Mouse (Mus musculus) macrophage (primary cell): Measurements from ENCODE around the gene Mex3b. TPM values are rescaled to one million over a fixed set of nuclear protein-coding genes. Genes with fewer than 3 reads are reported as not detected.

Experiments
- H3K27ac ChIP-seq: fragments of 350-480 bp; formaldehyde crosslinking; 2 replicates; pipeline ENCODE4 v1.9.0; 2021
- H3K36me3 ChIP-seq: fragments of 350-480 bp; formaldehyde crosslinking; 2 replicates; pipeline ENCODE4 v1.9.0; 2021; ENCODE audit errors: inconsistent target
- H3K4me3 ChIP-seq: fragments of 350-480 bp; formaldehyde crosslinking; 2 replicates; pipeline ENCODE4 v1.9.0; 2021; ENCODE audit errors: inconsistent target
- H3K79me2 ChIP-seq: fragments of 350-480 bp; formaldehyde crosslinking; 2 replicates; pipeline ENCODE4 v1.9.0; 2021; ENCODE audit errors: inconsistent target
- WGBS: methylation state at CpG from one replicate; pipeline ENCODE4 v1.1.7; 2026; ENCODE audit warnings: inconsistent platforms; ENCODE audit not compliant: missing documents; 5-methylcytosine and 5-hydroxymethylcytosine counted together
- polyA plus RNA-seq: library from polyadenylated mRNA; stranded (reverse); fragments of 250-400 nt; gene quantifications from 3 replicates; pipeline ENCODE4 v1.2.4, GENCODE M21; 2018; ENCODE audit warnings: inconsistent platforms

The Mex3b gene
- polyA plus RNA-seq, 1 experiment from 2014 or later: 4.9 TPM

DNA sequence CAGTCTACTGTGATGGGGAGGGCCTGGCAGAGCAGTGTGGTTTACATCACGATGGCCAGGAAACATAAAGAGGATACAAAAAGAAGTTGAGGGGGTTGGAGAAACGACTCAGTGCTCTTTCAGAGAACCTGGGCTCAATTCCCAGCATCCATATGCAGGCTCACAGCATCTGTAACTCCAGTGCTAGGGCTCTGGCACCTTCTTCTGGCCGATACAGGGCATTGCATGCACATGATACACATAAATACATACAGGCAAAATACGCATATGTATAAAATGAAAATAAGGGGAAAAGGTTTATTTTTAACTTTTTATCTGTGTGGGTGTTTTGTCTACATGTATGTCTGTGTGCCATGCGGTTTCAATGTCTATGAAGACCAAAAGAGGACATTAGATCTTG, 13.6 kb downstream of the Mex3b start:
- 85% methylated on average over 5 of the region's 5 CpGs for WGBS
- H3K27ac ChIP-seq: no peak overlapping the region
- H3K4me3 ChIP-seq: no peak overlapping the region
- H3K36me3 ChIP-seq: no peaks in the 10 kb centered on the region
- H3K79me2 ChIP-seq: no peaks in the 10 kb centered on the region

DNA sequence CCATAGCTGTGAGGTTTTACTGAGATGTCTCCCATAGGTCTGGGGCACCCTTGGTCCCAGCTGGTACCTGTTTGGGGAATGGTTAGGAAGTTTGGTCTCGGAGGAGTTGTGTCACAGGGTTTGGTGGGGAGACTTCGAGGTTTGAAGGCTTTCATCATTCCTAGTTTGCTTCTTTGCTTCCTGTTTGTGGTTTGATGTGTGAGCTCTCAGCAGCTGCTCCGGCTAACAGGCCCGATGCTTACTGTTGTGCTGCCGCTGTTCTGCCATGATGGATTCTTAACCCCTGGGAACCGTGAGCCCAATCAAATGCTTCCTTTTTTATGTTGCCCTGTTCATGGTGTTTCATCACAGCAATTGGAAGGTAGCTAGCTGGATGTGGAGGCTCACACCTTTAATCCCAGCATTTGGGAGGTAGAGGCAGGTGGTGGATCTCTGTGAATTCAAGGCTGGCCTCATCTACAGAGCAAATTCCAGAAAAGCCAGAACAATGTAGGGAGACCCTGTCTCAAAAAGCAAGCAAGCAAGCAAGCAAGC, 23.3 kb downstream of the Mex3b start:
- H3K36me3 ChIP-seq: no peaks in the 10 kb centered on the region
- H3K79me2 ChIP-seq: no peaks in the 10 kb centered on the region
- no peak overlapping the region for H3K4me3 ChIP-seq
- no peak overlapping the region for H3K27ac ChIP-seq
- 10% methylated on average over 6 of the region's 6 CpGs for WGBS

- no peaks in the 10 kb centered on the region for H3K79me2 ChIP-seq
- H3K4me3 ChIP-seq: no peak overlapping the region
- WGBS: 36% methylated on average over 1 of the region's 1 CpGs
- no peak overlapping the region for H3K27ac ChIP-seq
- no peaks in the 10 kb centered on the region for H3K36me3 ChIP-seq
Observed at GRCm38 (mm10) chr7:82890875-82891515, 23.9 kb downstream of the Mex3b start.

DNA sequence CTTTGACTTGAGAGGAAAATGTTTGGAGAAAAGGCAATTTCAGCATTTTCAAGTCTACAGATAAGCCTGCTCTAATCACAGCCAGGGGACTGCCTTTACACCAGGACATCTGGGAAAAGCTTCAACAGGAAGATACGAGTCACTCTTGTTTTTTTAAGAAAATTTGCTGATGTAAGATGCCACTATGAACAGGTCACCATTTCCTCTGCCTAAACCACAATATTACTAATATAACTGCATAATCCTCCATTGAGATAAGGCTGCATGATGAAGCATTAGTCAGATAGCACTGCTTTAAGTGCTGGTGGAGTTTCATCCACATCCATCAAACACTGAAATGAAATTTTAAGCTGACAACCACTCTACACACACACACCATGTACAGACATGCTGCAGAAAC, 27.2 kb downstream of the Mex3b start:
- Histone ChIP-seq H3K4me3 (no peak overlapping the region), H3K27ac (no peak overlapping the region), H3K36me3 (no peaks in the 10 kb centered on the region), H3K79me2 (no peaks in the 10 kb centered on the region)
- WGBS: 0% methylated on average over 1 of the region's 1 CpGs

DNA sequence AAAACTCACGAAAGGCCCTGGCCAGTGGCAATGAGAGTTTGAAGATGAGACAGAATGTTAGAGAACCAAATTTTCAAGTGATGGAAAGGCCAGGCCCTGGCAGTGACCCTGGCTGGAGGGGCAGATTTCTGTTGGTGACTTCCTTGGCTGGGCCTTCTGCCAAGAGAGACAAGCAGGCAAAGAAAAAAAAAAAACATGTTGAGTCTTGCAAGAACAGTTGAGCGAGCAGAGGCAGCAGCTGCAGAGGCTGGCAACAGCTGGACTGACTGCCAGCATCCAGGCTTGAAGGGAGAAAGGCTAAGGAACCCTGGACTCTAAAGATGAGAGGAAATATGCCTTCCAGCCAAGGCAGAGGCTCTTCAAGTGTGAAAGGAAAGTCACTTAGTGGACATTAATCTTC, 28.5 kb downstream of the Mex3b start:
- no peak overlapping the region for H3K4me3 ChIP-seq
- no peaks in the 10 kb centered on the region for H3K79me2 ChIP-seq
- H3K27ac ChIP-seq: no peak overlapping the region
- H3K36me3 ChIP-seq: no peaks in the 10 kb centered on the region
- 79% methylated on average over 2 of the region's 2 CpGs for WGBS

- 92% methylated on average over 3 of the region's 3 CpGs for WGBS
- H3K27ac ChIP-seq: no peak overlapping the region
- H3K79me2 ChIP-seq: no peaks in the 10 kb centered on the region
- H3K4me3 ChIP-seq: no peak overlapping the region
- H3K36me3 ChIP-seq: no peaks in the 10 kb centered on the region
Observed at GRCm38 (mm10) chr7:82896750-82897149, 29.6 kb downstream of the Mex3b start.

- Histone ChIP-seq H3K36me3 (no peaks in the 10 kb centered on the region), H3K4me3 (no peak overlapping the region), H3K27ac (no peak overlapping the region), H3K79me2 (no peaks in the 10 kb centered on the region)
- WGBS: 76% methylated on average over 8 of the region's 8 CpGs
Observed at GRCm38 (mm10) chr7:82899459-82900297, 32.5 kb downstream of the Mex3b start.

- H3K4me3 ChIP-seq: no peak overlapping the region
- no peak overlapping the region for H3K27ac ChIP-seq
- no peaks in the 10 kb centered on the region for H3K36me3 ChIP-seq
- H3K79me2 ChIP-seq: no peaks in the 10 kb centered on the region
- WGBS: 94% methylated on average over 3 of the region's 3 CpGs
Observed at GRCm38 (mm10) chr7:82903006-82903405, 35.9 kb downstream of the Mex3b start.

- H3K27ac ChIP-seq: no peak overlapping the region
- WGBS: 94% methylated on average over 3 of the region's 3 CpGs
- H3K4me3 ChIP-seq: no peak overlapping the region
- H3K79me2 ChIP-seq: no peaks in the 10 kb centered on the region
- H3K36me3 ChIP-seq: no peaks in the 10 kb centered on the region
Observed at GRCm38 (mm10) chr7:82905527-82905926, 38.4 kb downstream of the Mex3b start.

GRCm38 (mm10) chr7:82907081-82907480, 39.9 kb downstream of the Mex3b start:
- Histone ChIP-seq H3K4me3 (no peak overlapping the region), H3K79me2 (no peaks in the 10 kb centered on the region), H3K36me3 (no peaks in the 10 kb centered on the region), H3K27ac (no peak overlapping the region)
- 94% methylated on average over 1 of the region's 1 CpGs for WGBS

GRCm38 (mm10) chr7:82910536-82911384, 43.6 kb downstream of the Mex3b start:
- H3K79me2 ChIP-seq: no peaks in the 10 kb centered on the region
- 92% methylated on average over 10 of the region's 10 CpGs for WGBS
- H3K27ac ChIP-seq: no peak overlapping the region
- no peak overlapping the region for H3K4me3 ChIP-seq
- H3K36me3 ChIP-seq: no peaks in the 10 kb centered on the region

DNA sequence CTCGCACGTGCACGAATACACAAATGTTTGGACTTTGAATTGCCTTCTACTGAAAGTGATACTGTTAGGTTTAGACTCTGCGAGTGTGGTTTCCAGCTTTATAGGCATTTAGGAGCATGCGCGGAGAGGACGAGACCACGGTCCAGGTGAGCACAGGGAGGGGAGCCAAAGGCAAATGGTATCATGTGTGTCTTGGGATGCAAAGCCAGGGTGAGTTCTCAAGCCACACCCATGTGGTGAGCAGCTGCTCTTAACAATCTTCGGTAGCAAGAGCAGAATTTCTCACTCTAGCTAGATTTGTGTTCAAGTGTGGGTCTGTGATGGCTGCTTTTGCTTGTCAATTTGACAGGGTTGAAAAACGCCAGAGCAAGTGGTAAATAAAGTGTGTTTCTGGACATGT, 44.4 kb downstream of the Mex3b start:
- Histone ChIP-seq H3K36me3 (no peaks in the 10 kb centered on the region), H3K4me3 (no peak overlapping the region), H3K27ac (no peak overlapping the region), H3K79me2 (no peaks in the 10 kb centered on the region)
- 90% methylated on average over 10 of the region's 10 CpGs for WGBS

- H3K27ac ChIP-seq: no peak overlapping the region
- no peak overlapping the region for H3K4me3 ChIP-seq
- H3K79me2 ChIP-seq: no peaks in the 10 kb centered on the region
- no peaks in the 10 kb centered on the region for H3K36me3 ChIP-seq
- WGBS: 70% methylated on average over 4 of the region's 4 CpGs
Observed at GRCm38 (mm10) chr7:82914297-82914696, 47.2 kb downstream of the Mex3b start.
